Mouse (Mus musculus): ENCODE data around the gene Apaf1. TPM values are rescaled to one million over a fixed set of nuclear protein-coding genes. Genes with fewer than 3 reads are reported as not detected.

The Apaf1 gene
- polyA plus RNA-seq, 1 experiment from 2014 or later = 12.6 TPM

GRCm38 (mm10) chr10:91109841-91110240, 27.3 kb upstream of the Apaf1 start:
- no peaks in the 10 kb centered on the region for H3K4me1 ChIP-seq
- H3K4me2 ChIP-seq = no peak overlapping the region
- no peak overlapping the region for H3K27ac ChIP-seq
- H3K27me3 ChIP-seq (replicated peaks) = no peaks in the 10 kb centered on the region
- H3K4me3 ChIP-seq = no peak overlapping the region
- H3K9ac ChIP-seq = no peak overlapping the region
- peaks cover 29% of the 10 kb centered on the region for H3K36me3 ChIP-seq
- no peak for ATAC-seq
- 69% methylated on average over 4 of the region's 4 CpGs for WGBS (ENCODE audit: insufficient replicate concordance)
- H3K9me3 ChIP-seq (replicated peaks) = no peaks in the 10 kb centered on the region

GRCm38 (mm10) chr10:91105981-91106380, 23.4 kb upstream of the Apaf1 start:
- H3K36me3 ChIP-seq = peaks cover 11% of the 10 kb centered on the region
- no peaks in the 10 kb centered on the region for H3K27me3 ChIP-seq (replicated peaks)
- ATAC-seq = no peak
- H3K9me3 ChIP-seq (replicated peaks) = no peaks in the 10 kb centered on the region
- 62% methylated on average over 3 of the region's 3 CpGs for WGBS (ENCODE audit: insufficient replicate concordance)
- no peaks in the 10 kb centered on the region for H3K4me1 ChIP-seq
- H3K4me2 ChIP-seq = no peak overlapping the region
- no peak overlapping the region for H3K4me3 ChIP-seq
- H3K9ac ChIP-seq = no peak overlapping the region
- no peak overlapping the region for H3K27ac ChIP-seq

DNA sequence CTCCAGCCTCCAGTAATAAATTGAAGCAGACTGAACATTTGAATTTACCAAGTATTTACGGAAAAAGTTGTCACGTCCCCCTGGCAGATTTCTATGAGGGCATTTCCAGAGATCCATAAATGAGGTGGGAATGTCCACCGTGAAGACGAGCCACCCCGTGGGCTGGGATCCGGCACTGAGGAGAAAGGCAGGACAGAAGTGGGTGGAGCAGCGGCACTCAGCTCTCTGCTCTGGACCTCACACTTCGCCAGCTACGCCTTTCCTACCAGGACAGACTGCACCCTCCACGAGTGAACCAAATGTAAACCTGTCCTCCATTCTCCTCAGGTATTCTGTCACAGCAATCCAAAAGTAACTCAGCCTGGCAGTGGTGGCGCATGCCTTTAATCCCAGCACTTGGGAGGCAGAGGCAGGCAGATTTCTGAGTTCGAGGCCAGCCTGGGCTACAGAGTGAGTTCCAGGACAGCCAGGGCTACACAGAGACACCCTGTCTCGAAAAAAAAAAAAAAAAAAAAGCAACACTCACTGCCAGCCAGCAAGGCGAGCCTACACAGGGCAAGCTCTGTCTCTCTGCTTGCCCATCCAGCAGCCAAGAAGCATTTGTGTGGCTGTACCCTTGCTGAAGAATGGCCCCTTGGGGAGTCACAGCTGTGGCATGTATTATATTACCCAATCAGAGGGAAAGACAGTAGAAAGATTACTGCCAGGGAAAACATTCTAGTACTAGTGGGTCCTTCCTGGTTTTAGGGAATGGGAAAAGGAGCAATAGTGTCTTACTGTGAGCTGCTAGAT, 20.4 kb upstream of the Apaf1 start:
- Histone ChIP-seq H3K4me1 (no peaks in the 10 kb centered on the region), H3K27ac (no peak overlapping the region), H3K9ac (no peak overlapping the region), H3K27me3 (replicated peaks) (no peaks in the 10 kb centered on the region), H3K4me2 (no peak overlapping the region), H3K9me3 (replicated peaks) (no peaks in the 10 kb centered on the region), H3K36me3 (peaks cover 13% of the 10 kb centered on the region), H3K4me3 (no peak overlapping the region)
- no peak for ATAC-seq
- WGBS (ENCODE audit: insufficient replicate concordance) = 84% methylated on average over 14 of the region's 14 CpGs

DNA sequence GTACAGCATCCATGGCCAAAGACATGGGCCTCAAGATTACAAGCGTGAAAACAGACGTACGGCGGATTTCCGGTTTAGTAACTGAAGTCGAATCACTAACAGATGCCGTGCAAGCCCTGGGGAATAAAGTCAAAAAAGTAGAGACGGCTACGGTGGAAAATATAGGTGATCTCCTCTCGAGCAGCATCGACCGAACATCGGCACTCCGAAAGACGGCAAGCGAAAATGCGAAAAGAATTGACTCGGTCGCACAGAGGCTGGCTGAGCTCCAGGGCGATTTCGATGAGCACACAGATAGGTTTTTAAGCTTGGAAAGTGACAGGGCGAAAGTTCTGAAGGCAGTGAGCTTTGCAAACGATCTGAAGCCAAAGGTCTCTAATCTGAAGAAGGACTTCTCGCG, 19.4 kb upstream of the Apaf1 start:
- Histone ChIP-seq H3K4me1 (no peaks in the 10 kb centered on the region), H3K4me2 (no peak overlapping the region), H3K27ac (no peak overlapping the region), H3K27me3 (replicated peaks) (no peaks in the 10 kb centered on the region), H3K9me3 (replicated peaks) (no peaks in the 10 kb centered on the region), H3K9ac (no peak overlapping the region), H3K36me3 (peaks cover 16% of the 10 kb centered on the region), H3K4me3 (no peak overlapping the region)
- ATAC-seq = no peak
- WGBS (ENCODE audit: insufficient replicate concordance) = 87% methylated on average over 25 of the region's 25 CpGs

GRCm38 (mm10) chr10:91100101-91100500, 17.5 kb upstream of the Apaf1 start:
- Histone ChIP-seq H3K9me3 (replicated peaks) (no peaks in the 10 kb centered on the region), H3K36me3 (peaks cover 16% of the 10 kb centered on the region), H3K4me3 (no peak overlapping the region), H3K27me3 (replicated peaks) (no peaks in the 10 kb centered on the region), H3K4me2 (no peak overlapping the region), H3K27ac (no peak overlapping the region), H3K4me1 (no peaks in the 10 kb centered on the region), H3K9ac (no peak overlapping the region)
- 87% methylated on average over 1 of the region's 1 CpGs for WGBS (ENCODE audit: insufficient replicate concordance)
- ATAC-seq = no peak

- H3K27ac ChIP-seq = no peak overlapping the region
- 82% methylated on average over 8 of the region's 8 CpGs for WGBS (ENCODE audit: insufficient replicate concordance)
- no peak overlapping the region for H3K4me2 ChIP-seq
- peaks cover 26% of the 10 kb centered on the region for H3K36me3 ChIP-seq
- no peaks in the 10 kb centered on the region for H3K27me3 ChIP-seq (replicated peaks)
- H3K4me1 ChIP-seq = no peaks in the 10 kb centered on the region; the same call in 1 of the 2 replicates
- no peak for ATAC-seq
- H3K9ac ChIP-seq = no peak overlapping the region
- no peak overlapping the region for H3K4me3 ChIP-seq
- H3K9me3 ChIP-seq (replicated peaks) = no peaks in the 10 kb centered on the region
Observed at GRCm38 (mm10) chr10:91098056-91098455, 15.5 kb upstream of the Apaf1 start.

DNA sequence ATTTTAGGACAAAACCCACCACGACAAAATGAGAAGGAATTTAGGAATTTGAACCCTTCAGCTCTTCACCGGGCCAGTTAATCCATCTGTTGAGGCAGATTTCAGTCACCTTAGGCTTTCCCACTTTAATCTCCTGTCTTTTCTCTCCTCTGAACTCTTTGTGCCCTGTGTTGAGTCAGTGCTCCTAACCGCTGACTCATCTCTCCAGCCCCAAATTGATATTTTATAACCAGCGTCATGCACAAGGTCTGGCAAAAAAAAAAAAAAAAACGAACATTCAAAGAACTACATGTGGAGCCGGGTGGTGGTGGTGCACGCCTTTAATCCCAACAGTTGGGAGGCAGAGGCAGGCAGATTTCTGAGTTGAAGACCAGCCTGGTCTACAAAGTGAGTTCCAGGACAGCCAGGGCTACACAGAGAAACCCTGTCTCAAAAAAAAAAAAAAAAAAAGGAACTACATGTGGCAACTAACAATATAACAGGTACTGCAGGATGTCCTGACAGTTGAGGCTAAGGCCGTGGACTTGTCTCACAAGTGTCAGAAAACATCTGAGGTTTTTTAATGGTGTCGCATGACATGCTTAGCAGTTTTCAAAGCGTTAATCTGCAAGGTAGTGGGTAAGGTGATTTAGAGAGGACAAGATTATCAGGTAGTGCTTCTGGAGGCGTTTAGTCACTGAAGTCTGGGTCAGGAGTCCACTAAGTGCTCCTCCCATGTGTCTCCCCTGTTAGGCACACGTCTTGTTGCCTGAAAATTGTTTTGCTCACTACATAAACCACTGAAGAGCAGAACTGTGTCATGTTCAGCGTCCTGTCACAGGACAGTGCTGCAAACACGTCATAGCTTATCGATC, 11.9 kb upstream of the Apaf1 start:
- WGBS (ENCODE audit: insufficient replicate concordance) = 68% methylated on average over 15 of the region's 15 CpGs
- peaks cover 14% of the 10 kb centered on the region; the same call in 1 of the 2 replicates for H3K36me3 ChIP-seq
- no peaks in the 10 kb centered on the region; the same call in 1 of the 2 replicates for H3K4me1 ChIP-seq
- H3K4me2 ChIP-seq = no peak overlapping the region
- no peak overlapping the region for H3K9ac ChIP-seq
- no peaks in the 10 kb centered on the region for H3K27me3 ChIP-seq (replicated peaks)
- no peak overlapping the region for H3K4me3 ChIP-seq
- no peak for ATAC-seq
- no peaks in the 10 kb centered on the region for H3K9me3 ChIP-seq (replicated peaks)
- no peak overlapping the region for H3K27ac ChIP-seq

GRCm38 (mm10) chr10:91092812-91093211, 10.2 kb upstream of the Apaf1 start:
- Histone ChIP-seq H3K36me3 (peaks cover 12% of the 10 kb centered on the region; the same call in 1 of the 2 replicates), H3K27me3 (replicated peaks) (no peaks in the 10 kb centered on the region), H3K9me3 (replicated peaks) (no peaks in the 10 kb centered on the region), H3K4me2 (no peak overlapping the region), H3K27ac (no peak overlapping the region), H3K9ac (no peak overlapping the region), H3K4me1 (no peaks in the 10 kb centered on the region; the same call in 1 of the 2 replicates), H3K4me3 (no peak overlapping the region)
- WGBS (ENCODE audit: insufficient replicate concordance) = 78% methylated on average over 4 of the region's 4 CpGs
- no peak for ATAC-seq

DNA sequence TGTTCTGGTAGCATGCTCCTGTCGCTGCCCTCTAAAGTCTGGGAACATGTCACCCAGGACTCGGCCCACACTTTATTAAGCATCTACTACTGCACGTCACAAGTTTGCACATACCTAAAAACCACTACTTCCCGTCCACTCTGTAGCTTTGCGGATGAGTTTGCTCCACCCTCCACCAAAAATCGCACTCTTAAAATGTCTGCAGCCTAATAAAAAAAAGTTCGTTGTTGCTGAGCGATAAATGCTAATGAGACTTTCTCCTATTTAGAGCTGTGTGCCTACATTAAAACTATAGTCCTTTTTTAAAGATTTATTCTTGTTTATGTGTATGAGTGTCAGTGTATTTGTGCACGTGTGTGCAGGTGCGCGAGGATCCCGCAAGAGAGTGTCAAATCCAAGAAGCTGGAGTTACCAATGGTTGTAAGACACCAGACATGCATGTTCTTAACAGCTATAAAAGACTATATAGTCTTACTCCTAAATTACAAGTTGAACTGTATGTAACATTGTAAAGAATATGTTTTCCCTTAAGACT, 890 bp upstream of the Apaf1 start:
- Histone ChIP-seq H3K27me3 (replicated peaks) (no peaks in the 10 kb centered on the region), H3K9me3 (replicated peaks) (no peaks in the 10 kb centered on the region), H3K36me3 (peaks cover 10% of the 10 kb centered on the region), H3K4me2 (peak overlapping the region; percentile 95), H3K4me3 (peak overlapping the region; percentile 94), H3K27ac (peak overlapping the region; percentile 71), H3K4me1 (peaks cover 17% of the 10 kb centered on the region), H3K9ac (peak overlapping the region; percentile 92)
- ATAC-seq = no peak
- WGBS (ENCODE audit: insufficient replicate concordance) = 43% methylated on average over 12 of the region's 12 CpGs

DNA sequence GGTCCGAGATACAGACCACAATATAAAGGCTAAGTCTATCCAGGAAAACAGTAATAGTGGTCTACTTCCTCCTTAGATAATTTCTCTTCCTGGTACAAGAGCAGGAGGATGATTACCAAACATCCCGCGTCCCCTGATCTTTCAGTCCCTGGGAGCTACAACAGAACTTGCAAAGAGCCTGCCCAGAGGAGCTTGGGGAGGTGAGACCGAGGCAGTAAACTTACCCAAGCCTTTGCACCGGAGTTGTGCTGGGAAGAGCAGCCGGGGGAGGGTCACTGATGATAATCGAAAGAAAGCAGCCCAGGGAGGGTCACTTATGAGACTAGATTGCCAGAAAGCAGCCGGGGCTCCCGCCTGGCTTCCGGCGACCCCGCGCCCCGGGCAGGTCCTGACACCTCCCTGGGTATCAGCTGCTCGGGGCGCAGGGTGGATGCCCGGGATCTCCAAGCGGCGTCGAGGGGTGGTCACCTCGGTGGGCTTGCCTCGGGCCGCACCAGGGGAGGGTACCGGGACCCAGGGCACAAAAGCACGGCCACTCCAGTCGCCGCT, 537 bp downstream of the Apaf1 start:
- H3K4me3 ChIP-seq = peak overlapping the region; percentile 94
- H3K9me3 ChIP-seq (replicated peaks) = no peaks in the 10 kb centered on the region
- peak overlapping the region; percentile 92 for H3K27ac ChIP-seq
- peak overlapping the region; percentile 95 for H3K4me2 ChIP-seq
- H3K36me3 ChIP-seq = peaks cover 23% of the 10 kb centered on the region
- peaks cover 17% of the 10 kb centered on the region for H3K4me1 ChIP-seq
- peak overlapping the region; percentile 92 for H3K9ac ChIP-seq
- no peaks in the 10 kb centered on the region for H3K27me3 ChIP-seq (replicated peaks)
- under 1% methylated on average over 27 of the region's 27 CpGs for WGBS (ENCODE audit: insufficient replicate concordance)
- ATAC-seq = peak; percentile 62

DNA sequence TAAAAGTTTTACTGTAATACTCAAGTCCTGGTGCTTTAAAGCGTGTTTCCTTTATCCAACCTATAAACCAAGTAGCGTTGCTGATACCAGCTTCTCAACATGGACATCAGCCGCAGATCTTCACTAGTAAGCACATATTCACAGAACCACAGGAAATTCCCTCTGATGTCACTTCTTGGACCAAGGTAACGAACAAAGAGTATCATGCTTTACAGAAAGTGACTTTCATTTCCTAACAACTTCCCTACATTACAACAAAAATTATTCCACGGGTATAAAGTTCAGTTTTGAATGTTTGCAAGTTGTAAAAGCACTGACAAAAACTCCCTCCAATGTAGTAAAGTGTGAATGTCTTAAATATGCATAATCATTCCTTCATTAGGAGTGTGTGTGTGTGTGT, 2.0 kb downstream of the Apaf1 start:
- H3K27me3 ChIP-seq (replicated peaks) = no peaks in the 10 kb centered on the region
- H3K9me3 ChIP-seq (replicated peaks) = no peaks in the 10 kb centered on the region
- H3K4me1 ChIP-seq = peaks cover 17% of the 10 kb centered on the region
- no peak overlapping the region for H3K4me3 ChIP-seq
- H3K36me3 ChIP-seq = peaks cover 38% of the 10 kb centered on the region
- peak overlapping the region; percentile 14; the same call in 1 of the 2 replicates for H3K9ac ChIP-seq
- no peak overlapping the region for H3K27ac ChIP-seq
- ATAC-seq = no peak
- 0 out of 2 replicates have a peak overlapping the region, but pooled peaks have one; percentile 95 for H3K4me2 ChIP-seq
- 71% methylated on average over 5 of the region's 5 CpGs for WGBS (ENCODE audit: insufficient replicate concordance)
